Mouse (Mus musculus): ENCODE data around the gene Asna1.

GRCm38 (mm10) chr8:84995680-84996079 is 29.4 kb downstream of the Asna1 start:
- no peak for TF ChIP-seq CTCF (IDR thresholded peaks at IDR 0.05)
- no peak for TF ChIP-seq EP300 (IDR thresholded peaks at IDR 0.05)
